Mouse (Mus musculus) liver, adult 2 months (tissue): ENCODE measurements around the gene Gast. TPM values are rescaled to one million over a fixed set of nuclear protein-coding genes. Genes with fewer than 3 reads are reported as not detected.

Source experiments
- DNase-seq: peaks from one replicate; pipeline ENCODE4 v3.0.0-alpha.2; 2011; ENCODE audit warnings: low read depth, low spot score; ENCODE audit errors: extremely low read depth
- H3K27ac ChIP-seq: fragments of 200-500 bp; replicated peaks from 2 replicates; pipeline ENCODE4 v1.5.1; 2012; ENCODE audit warnings: low read depth, mild to moderate bottlenecking, control low read depth, inconsistent platforms, low read length; ENCODE audit not compliant: insufficient read depth
- H3K27me3 ChIP-seq: fragments of 200-500 bp; 2 replicates; pipeline ENCODE4 v1.6.1; 2012; ENCODE audit warnings: mild to moderate bottlenecking, moderate library complexity, low read length, inconsistent platforms; ENCODE audit not compliant: control insufficient read depth, insufficient read depth
- H3K36me3 ChIP-seq: fragments of 200-500 bp; 2 replicates; pipeline ENCODE4 v1.6.1; 2012; ENCODE audit warnings: low read length, inconsistent platforms; ENCODE audit not compliant: control insufficient read depth, insufficient read depth
- H3K4me1 ChIP-seq: fragments of 200-500 bp; 2 replicates; pipeline ENCODE4 v1.6.1; 2011; ENCODE audit warnings: low read length; ENCODE audit not compliant: control insufficient read depth, insufficient read depth
- H3K4me3 ChIP-seq: fragments of 200-500 bp; 2 replicates; pipeline ENCODE4 v1.5.1; 2011; ENCODE audit warnings: low read depth, mild to moderate bottlenecking, control low read depth, low read length, moderate library complexity; ENCODE audit not compliant: insufficient read depth
- H3K79me2 ChIP-seq: fragments of 200-500 bp; 2 replicates; pipeline ENCODE4 v1.6.1; 2012; ENCODE audit warnings: inconsistent platforms, mild to moderate bottlenecking, low read length, moderate library complexity; ENCODE audit not compliant: control insufficient read depth, insufficient read depth
- H3K9ac ChIP-seq: fragments of 200-500 bp; 2 replicates; pipeline ENCODE4 v1.6.1; 2012; ENCODE audit warnings: low read depth, mild to moderate bottlenecking, control low read depth, inconsistent platforms, low read length
- CTCF ChIP-seq: fragments of 200-500 bp; IDR thresholded peaks from 2 replicates; pipeline ENCODE4 v1.5.1; 2011; ENCODE audit warnings: low read depth, low read length, control low read depth
- POLR2A ChIP-seq: fragments of 200-500 bp; IDR thresholded peaks from 2 replicates; pipeline ENCODE4 v1.6.1; 2011; ENCODE audit warnings: low read length, control low read depth; ENCODE audit not compliant: insufficient read depth; ENCODE audit errors: extremely low read depth
- WGBS: fragments of 180-500 bp; shearing (Covaris S2); methylation state at CpG from one replicate; pipeline ENCODE4 v1.1.7; 2018; 5-methylcytosine and 5-hydroxymethylcytosine counted together
- polyA plus RNA-seq: library from polyadenylated mRNA; depleted of rRNA; stranded (reverse); fragments of >200 nt; gene quantifications from 2 replicates; pipeline ENCODE4 v1.2.3, GENCODE M21; 2012; rRNA removed
- total RNA-seq: library from RNA; depleted of rRNA; stranded (reverse); fragments of >200 nt; gene quantifications from 2 replicates; pipeline ENCODE4 v1.2.3, GENCODE M21; 2014; rRNA removed

The Gast gene
- total RNA-seq (not detected in 2 replicates), polyA plus RNA-seq (not detected in 2 replicates)

DNA sequence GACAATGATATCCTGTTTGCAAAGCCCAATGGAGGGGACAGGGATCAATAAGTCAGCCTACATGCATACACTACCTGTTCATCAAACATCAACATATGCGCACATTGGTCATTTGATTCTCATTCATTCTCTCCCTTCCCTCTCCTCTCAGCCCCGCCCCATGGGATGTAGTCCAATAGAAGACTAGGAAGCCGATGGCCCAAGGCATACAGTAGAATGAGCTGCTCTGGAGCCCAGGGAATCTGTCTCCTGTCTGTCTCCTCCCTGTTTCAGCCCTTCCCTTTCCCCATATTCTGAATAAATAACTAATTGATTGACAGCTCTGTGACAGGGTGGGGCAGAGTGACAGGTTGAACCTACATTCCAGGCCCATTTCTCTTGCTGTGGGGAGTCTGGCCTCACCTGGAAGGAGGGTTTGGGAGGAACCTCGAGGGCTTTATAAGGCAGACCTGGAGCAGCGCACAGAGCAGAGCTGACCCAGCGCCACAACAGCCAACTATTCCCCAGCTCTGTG lies at the start of gene Gast:
Gene Gast (plus strand): TSS at position 464 of the 514 bp plus-strand sequence.
- TF ChIP-seq CTCF = no peak
- no peak for TF ChIP-seq POLR2A
- WGBS = 81% methylated on average over 6 of the region's 6 CpGs
- H3K27me3 ChIP-seq = no peaks in the 10 kb centered on the region
- no peaks in the 10 kb centered on the region for H3K36me3 ChIP-seq
- no peak within 1 kb of the TSS for H3K4me3 ChIP-seq
- no peak within 1 kb of the TSS for H3K9ac ChIP-seq
- H3K27ac ChIP-seq = no peak within 1 kb of the TSS
- DNase-seq = no peak
- H3K79me2 ChIP-seq = no peaks in the 10 kb centered on the region
- peaks cover 9% of the 10 kb centered on the region; the same call in 1 of the 2 replicates for H3K4me1 ChIP-seq

DNA sequence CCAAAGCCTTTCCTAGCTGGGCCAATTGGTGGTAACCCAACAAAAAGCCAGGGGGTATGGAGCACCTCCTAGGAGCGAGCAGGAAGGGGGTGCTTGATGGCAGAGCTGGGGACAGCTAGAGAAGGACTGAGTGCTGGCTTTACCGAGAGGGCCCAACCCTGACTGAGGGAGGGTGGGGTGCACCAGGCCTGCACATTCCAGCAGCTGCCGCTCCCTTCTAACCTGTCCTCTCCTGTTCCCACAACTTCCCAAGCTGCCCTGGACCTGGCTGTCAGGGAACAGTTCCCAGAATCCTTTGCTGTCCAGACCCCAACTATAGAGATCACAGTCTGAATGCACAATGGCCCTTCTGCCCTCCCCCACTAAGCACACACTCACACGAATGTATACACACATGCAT lies 49.2 kb upstream of the Gast start:
- Histone ChIP-seq H3K27me3 (no peaks in the 10 kb centered on the region), H3K27ac (no peak overlapping the region), H3K4me3 (no peak overlapping the region), H3K9ac (no peak overlapping the region), H3K4me1 (no peaks in the 10 kb centered on the region), H3K79me2 (no peaks in the 10 kb centered on the region), H3K36me3 (no peaks in the 10 kb centered on the region)
- WGBS = 87% methylated on average over 4 of the region's 4 CpGs
- DNase-seq = no peak
- TF ChIP-seq CTCF (no peak), POLR2A (no peak)

DNA sequence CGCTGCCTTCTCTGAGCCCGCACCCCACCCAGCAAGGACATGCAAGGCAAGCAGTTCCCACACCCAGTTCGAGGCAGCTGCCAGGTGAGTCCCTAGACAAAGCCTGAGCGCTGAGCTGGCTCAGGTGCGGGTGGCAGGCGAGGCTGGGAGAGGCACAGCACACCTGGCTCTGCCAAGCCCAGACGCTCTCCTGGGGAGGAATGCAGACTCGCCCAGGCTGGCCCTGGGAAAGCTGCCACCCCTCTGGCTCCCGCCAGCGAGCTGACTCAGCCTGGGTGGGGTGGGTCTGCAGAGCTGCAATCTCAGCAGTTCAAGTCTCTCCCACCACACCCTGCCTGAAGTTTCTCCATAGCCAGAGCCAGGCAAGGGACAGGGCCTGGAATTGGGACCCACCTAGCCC lies 47.2 kb upstream of the Gast start:
- H3K9ac ChIP-seq = no peak overlapping the region
- H3K4me3 ChIP-seq = no peak overlapping the region
- no peaks in the 10 kb centered on the region for H3K79me2 ChIP-seq
- DNase-seq = no peak
- H3K27me3 ChIP-seq = no peaks in the 10 kb centered on the region
- WGBS = 80% methylated on average over 10 of the region's 10 CpGs
- TF ChIP-seq CTCF (no peak), POLR2A (no peak)
- no peaks in the 10 kb centered on the region for H3K4me1 ChIP-seq
- no peaks in the 10 kb centered on the region for H3K36me3 ChIP-seq
- H3K27ac ChIP-seq = no peak overlapping the region

DNA sequence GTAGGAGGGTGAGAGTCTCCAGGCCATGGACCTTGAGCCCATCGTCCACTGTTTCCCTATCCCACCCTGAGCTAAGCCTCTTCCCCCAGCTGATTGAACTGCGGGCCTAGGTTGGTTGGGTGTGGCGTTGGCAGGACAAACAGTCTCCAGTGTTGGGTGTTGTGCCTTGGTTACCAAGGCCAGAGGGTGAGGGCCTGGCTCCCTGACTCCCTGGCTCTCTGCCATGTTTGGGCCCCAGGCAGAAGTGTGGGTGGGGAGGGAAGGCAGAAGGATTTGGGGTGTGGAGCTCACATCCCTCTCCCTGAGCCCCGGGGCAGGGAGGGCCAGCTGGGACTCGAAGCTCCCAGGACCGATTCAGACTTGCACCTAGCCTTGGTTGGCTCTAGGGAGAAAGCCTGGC lies 45.3 kb upstream of the Gast start:
- WGBS = 83% methylated on average over 6 of the region's 6 CpGs
- H3K4me1 ChIP-seq = no peaks in the 10 kb centered on the region
- no peak overlapping the region for H3K27ac ChIP-seq
- H3K36me3 ChIP-seq = no peaks in the 10 kb centered on the region
- no peak overlapping the region for H3K4me3 ChIP-seq
- DNase-seq = no peak
- no peak for TF ChIP-seq CTCF
- TF ChIP-seq POLR2A = no peak
- H3K79me2 ChIP-seq = no peaks in the 10 kb centered on the region
- H3K9ac ChIP-seq = no peak overlapping the region
- H3K27me3 ChIP-seq = no peaks in the 10 kb centered on the region

DNA sequence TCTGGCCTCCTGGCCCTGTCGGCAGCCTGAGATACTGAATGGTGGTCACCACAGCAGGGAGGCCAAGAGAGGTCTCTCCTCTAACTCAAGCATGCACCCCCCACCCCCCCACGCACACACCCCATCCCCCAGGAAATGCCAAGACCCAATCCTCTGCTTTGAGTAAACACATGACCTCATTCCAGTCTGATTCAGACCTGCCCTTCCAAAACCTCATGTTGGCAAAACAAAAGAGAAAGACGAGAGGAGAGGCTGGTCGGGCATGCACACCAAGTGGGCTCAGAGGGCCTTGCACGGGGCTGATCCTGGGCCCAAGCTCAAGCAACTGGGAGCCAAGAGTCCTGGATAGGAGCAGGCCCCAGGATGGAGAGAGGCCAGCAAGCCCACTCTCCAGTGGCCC lies 44.0 kb upstream of the Gast start:
- Histone ChIP-seq H3K79me2 (no peaks in the 10 kb centered on the region), H3K27ac (peak overlapping the region; percentile 45; the same call in 1 of the 2 replicates), H3K36me3 (no peaks in the 10 kb centered on the region), H3K4me1 (no peaks in the 10 kb centered on the region), H3K4me3 (no peak overlapping the region), H3K9ac (no peak overlapping the region), H3K27me3 (no peaks in the 10 kb centered on the region)
- WGBS = 64% methylated on average over 5 of the region's 5 CpGs
- DNase-seq = no peak
- TF ChIP-seq POLR2A (no peak), CTCF (no peak)

DNA sequence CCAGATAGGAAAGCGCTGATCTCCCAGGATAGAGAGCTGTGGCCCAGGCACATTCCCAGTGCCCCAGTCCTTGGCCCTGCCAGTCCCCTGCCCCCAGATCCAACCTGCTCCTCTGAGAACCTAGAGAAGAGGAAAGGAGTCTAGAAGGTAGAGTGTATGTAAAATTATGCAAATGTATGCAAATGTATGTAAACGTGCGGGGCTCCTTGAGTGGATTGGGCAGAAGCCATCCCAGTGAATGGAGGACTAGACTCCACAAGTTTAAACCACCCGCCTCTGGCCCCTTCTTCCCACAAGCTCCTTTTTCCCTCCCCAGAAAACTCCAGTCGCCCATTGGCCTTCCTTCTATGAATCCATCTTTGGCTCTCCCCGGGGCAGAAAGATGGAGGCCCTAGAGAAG lies 41.3 kb upstream of the Gast start:
- Histone ChIP-seq H3K4me1 (no peaks in the 10 kb centered on the region), H3K27me3 (no peaks in the 10 kb centered on the region), H3K36me3 (no peaks in the 10 kb centered on the region), H3K27ac (no peak overlapping the region), H3K9ac (no peak overlapping the region), H3K79me2 (no peaks in the 10 kb centered on the region), H3K4me3 (no peak overlapping the region)
- 68% methylated on average over 6 of the region's 6 CpGs for WGBS
- no peak for DNase-seq
- TF ChIP-seq CTCF (no peak), POLR2A (no peak)
